Mouse (Mus musculus) neural tube, embryonic 15.5 days (tissue): ENCODE data around the gene Ebf1. TPM values are rescaled to one million over a fixed set of nuclear protein-coding genes. Genes with fewer than 3 reads are reported as not detected.
A peak's percentile ranks its signal among the peaks of the same experiment; 100 is the strongest.

Experiments used
- ATAC-seq: fragments of 200-750 bp; cut with Nextera tagmentation; 2 replicates; pipeline ENCODE4 v1.8.0; 2017; ENCODE audit warnings: mild to moderate bottlenecking, moderate TSS enrichment, moderate library complexity; ENCODE audit not compliant: low FRiP score
- H3K27ac ChIP-seq: fragments of 300-500 bp; sonication (generic); replicated peaks from 2 replicates; pipeline ENCODE4 v1.5.1; 2015; ENCODE audit warnings: mild to moderate bottlenecking, inconsistent platforms
- H3K27me3 ChIP-seq: fragments of 300-500 bp; sonication (generic); replicated peaks from 2 replicates; pipeline ENCODE4 v1.6.1; 2015; ENCODE audit warnings: inconsistent platforms
- H3K36me3 ChIP-seq: fragments of 300-500 bp; sonication (generic); 2 replicates; pipeline ENCODE4 v1.6.1; 2015; ENCODE audit warnings: inconsistent platforms
- H3K4me1 ChIP-seq: fragments of 300-500 bp; sonication (generic); 2 replicates; pipeline ENCODE4 v1.6.1; 2015; ENCODE audit warnings: inconsistent platforms
- H3K4me2 ChIP-seq: fragments of 300-500 bp; sonication (generic); 2 replicates; pipeline ENCODE4 v1.6.1; 2015; ENCODE audit warnings: inconsistent platforms, mild to moderate bottlenecking, moderate library complexity
- H3K4me3 ChIP-seq: fragments of 300-500 bp; sonication (generic); replicated peaks from 2 replicates; pipeline ENCODE4 v1.5.1; 2015; ENCODE audit warnings: mild to moderate bottlenecking, inconsistent platforms
- H3K9ac ChIP-seq: fragments of 300-500 bp; sonication (generic); replicated peaks from 2 replicates; pipeline ENCODE4 v1.6.1; 2015; ENCODE audit warnings: mild to moderate bottlenecking, inconsistent platforms
- H3K9me3 ChIP-seq: fragments of 300-500 bp; sonication (generic); replicated peaks from 2 replicates; pipeline ENCODE4 v1.6.1; 2016; ENCODE audit warnings: inconsistent platforms
- WGBS: fragments of 180-500 bp; shearing (Covaris S2); methylation state at CpG from one replicate; pipeline ENCODE4 v1.1.7; 2015; ENCODE audit warnings: mixed read lengths; 5-methylcytosine and 5-hydroxymethylcytosine counted together
- polyA plus RNA-seq: library from polyadenylated mRNA; unstranded; fragments of >200 nt; fragmentation: Nextera tagmentation; extraction: Ambion mirVana; gene quantifications from 2 replicates; pipeline ENCODE4 v1.2.1, GENCODE M21; 2015

Ebf1 gene
- polyA plus RNA-seq, 1 experiment from 2014 or later, result 168 TPM

DNA sequence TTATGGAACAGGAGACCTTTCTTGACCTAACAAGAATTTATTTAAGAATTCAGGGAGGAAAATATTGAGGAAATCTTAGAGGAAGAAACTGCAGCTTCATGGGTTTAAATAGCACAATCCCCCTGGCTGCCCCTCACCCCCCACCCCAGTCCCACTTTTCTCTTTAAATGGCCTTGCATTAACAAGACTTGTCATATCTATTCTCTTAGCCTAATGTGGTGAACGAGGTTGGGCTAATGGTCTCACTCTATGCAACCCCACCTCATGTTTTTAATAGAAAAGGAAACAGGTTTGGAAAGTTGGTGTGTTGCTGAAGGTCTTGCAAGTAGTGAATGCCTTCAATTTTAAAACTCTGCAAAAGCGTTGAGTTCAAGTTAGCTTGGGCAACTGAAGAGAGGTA is 110.7 kb downstream of the Ebf1 start:
- 69% methylated on average over 2 of the region's 2 CpGs for WGBS

DNA sequence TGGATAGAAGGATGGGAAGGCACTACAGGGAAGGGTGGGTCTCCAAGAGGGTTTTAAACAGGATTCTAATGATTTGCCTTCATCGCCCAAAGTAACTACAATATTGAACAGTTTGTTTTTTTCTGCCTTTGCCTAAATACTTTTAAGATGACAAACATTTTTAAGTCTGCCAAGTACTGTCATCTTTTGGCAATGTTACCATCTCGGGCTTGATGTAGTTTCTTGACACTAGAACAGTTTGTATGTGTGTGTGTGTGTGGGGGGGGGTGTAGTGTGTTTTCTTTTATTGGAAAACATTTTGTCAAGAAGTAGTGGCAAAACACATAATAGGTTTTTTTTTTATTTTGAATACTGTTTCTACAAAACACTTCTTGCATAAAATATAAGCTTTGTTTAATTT is 111.2 kb downstream of the Ebf1 start:
- no peak for ATAC-seq
- Histone ChIP-seq H3K36me3 (no peaks in the 10 kb centered on the region), H3K4me2 (no peak overlapping the region), H3K27me3 (no peaks in the 10 kb centered on the region), H3K9ac (no peak overlapping the region), H3K4me1 (0 out of 2 replicates have a peak, but pooled peaks cover 8% of the 10 kb centered on the region), H3K4me3 (no peak overlapping the region), H3K9me3 (no peaks in the 10 kb centered on the region), H3K27ac (no peak overlapping the region)
- WGBS, result 92% methylated on average over 2 of the region's 2 CpGs

More for the DNA sequence above, 110.7 kb downstream of the Ebf1 start:
- no peak overlapping the region for H3K4me2 ChIP-seq
- no peak for ATAC-seq
- H3K4me1 ChIP-seq, result 0 out of 2 replicates have a peak, but pooled peaks cover 4% of the 10 kb centered on the region
- H3K9me3 ChIP-seq, result no peaks in the 10 kb centered on the region
- H3K27me3 ChIP-seq, result no peaks in the 10 kb centered on the region
- no peak overlapping the region for H3K27ac ChIP-seq
- H3K4me3 ChIP-seq, result no peak overlapping the region
- H3K36me3 ChIP-seq, result no peaks in the 10 kb centered on the region
- H3K9ac ChIP-seq, result no peak overlapping the region

DNA sequence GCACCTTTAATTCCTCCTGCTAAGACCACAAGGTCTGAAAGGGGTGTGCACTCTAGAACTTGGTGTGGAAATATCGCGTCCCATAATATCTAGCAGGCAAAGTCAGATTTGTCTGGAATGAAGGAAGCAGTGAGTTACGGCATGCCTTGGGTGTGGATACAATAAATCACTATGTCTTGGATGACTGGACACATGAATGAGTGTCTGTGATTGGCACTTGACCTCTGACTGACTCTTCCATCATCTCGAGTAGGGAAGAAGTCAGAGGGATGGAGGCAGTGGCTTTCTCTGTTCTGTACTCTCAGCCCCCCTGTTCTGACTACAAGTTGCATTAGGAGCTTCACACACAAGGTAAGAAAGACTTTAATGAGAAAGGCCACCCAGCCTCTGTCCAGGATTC is 112.8 kb downstream of the Ebf1 start:
- WGBS, result 65% methylated on average over 4 of the region's 4 CpGs
- Histone ChIP-seq H3K4me3 (no peak overlapping the region), H3K36me3 (no peaks in the 10 kb centered on the region), H3K9ac (no peak overlapping the region), H3K4me2 (no peak overlapping the region), H3K27me3 (no peaks in the 10 kb centered on the region), H3K27ac (no peak overlapping the region), H3K9me3 (no peaks in the 10 kb centered on the region), H3K4me1 (0 out of 2 replicates have a peak, but pooled peaks cover 8% of the 10 kb centered on the region)
- ATAC-seq, result no peak

DNA sequence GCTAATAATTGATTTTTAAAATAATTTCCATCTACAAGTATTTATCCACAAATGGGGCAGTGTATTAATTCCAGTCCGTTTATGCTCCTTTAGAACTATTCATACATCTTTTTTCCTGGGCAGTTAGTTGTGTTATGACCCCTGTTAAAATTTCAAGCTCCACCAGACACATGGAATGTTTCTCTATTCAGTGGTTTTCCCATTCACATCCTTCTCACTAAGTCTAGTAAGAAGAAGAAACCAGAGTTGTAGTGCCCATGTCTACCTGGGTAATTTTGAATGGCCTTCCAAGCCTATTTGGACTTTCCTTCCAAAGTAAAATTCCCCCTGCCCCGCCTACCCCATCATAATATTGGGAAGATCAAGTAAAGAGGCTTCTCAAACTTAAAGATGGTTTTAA is 114.6 kb downstream of the Ebf1 start:
- H3K4me2 ChIP-seq, result no peak overlapping the region
- ATAC-seq, result no peak
- H3K4me1 ChIP-seq, result 0 out of 2 replicates have a peak, but pooled peaks cover 5% of the 10 kb centered on the region
- H3K36me3 ChIP-seq, result no peaks in the 10 kb centered on the region
- H3K9me3 ChIP-seq, result no peaks in the 10 kb centered on the region
- H3K27me3 ChIP-seq, result no peaks in the 10 kb centered on the region
- H3K4me3 ChIP-seq, result no peak overlapping the region
- WGBS, result 83% methylated on average over 2 of the region's 2 CpGs
- H3K9ac ChIP-seq, result no peak overlapping the region
- H3K27ac ChIP-seq, result no peak overlapping the region

DNA sequence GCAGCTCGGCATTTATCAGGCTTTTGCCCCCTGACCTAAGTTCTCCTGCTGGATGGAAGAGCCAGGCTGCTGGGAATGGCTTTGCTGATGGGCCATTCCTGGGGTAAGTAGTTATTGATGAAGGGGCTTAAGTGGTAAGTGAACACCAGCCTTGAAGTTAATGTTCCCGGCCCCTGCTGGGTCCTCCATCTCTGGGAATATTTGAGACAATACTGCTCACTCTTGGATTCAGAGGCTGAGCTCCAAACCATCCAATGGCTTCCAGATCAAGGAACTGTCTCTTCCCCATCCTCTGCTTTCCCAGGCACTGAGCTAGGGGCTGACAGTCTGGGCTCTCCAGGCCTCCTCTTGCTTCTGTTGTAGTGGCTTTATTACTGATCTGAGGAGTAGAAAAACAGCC is 116.2 kb downstream of the Ebf1 start:
- H3K4me3 ChIP-seq, result no peak overlapping the region
- H3K36me3 ChIP-seq, result no peaks in the 10 kb centered on the region
- no peak for ATAC-seq
- WGBS, result 59% methylated on average over 2 of the region's 2 CpGs
- H3K27ac ChIP-seq, result no peak overlapping the region
- H3K4me1 ChIP-seq, result 0 out of 2 replicates have a peak, but pooled peaks cover 5% of the 10 kb centered on the region
- no peak overlapping the region for H3K9ac ChIP-seq
- no peaks in the 10 kb centered on the region for H3K9me3 ChIP-seq
- no peaks in the 10 kb centered on the region for H3K27me3 ChIP-seq
- H3K4me2 ChIP-seq, result no peak overlapping the region

DNA sequence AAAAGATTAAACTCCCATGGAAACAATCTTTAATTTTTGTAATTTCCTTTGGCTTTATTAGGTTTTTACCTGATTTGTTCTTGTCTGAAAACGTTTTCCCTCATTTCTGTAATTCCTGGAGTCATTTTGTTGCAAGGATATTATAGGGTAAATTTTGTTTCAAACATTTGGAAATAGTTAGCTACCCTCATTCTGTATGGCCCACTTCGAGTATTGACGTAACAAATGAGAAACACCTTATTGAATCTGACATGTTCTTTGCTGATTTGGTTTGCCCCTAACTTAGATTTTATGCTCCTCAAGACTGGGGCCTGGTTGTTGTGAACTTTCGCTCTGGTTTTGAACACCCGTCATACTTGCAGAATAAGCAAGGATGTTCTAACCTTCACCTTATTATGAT is 120.9 kb downstream of the Ebf1 start:
- Histone ChIP-seq H3K4me2 (no peak overlapping the region), H3K4me3 (no peak overlapping the region), H3K27ac (no peak overlapping the region), H3K9me3 (no peaks in the 10 kb centered on the region), H3K9ac (no peak overlapping the region), H3K27me3 (no peaks in the 10 kb centered on the region), H3K4me1 (peaks cover 32% of the 10 kb centered on the region), H3K36me3 (no peaks in the 10 kb centered on the region)
- ATAC-seq, result no peak
- 89% methylated on average over 5 of the region's 5 CpGs for WGBS

DNA sequence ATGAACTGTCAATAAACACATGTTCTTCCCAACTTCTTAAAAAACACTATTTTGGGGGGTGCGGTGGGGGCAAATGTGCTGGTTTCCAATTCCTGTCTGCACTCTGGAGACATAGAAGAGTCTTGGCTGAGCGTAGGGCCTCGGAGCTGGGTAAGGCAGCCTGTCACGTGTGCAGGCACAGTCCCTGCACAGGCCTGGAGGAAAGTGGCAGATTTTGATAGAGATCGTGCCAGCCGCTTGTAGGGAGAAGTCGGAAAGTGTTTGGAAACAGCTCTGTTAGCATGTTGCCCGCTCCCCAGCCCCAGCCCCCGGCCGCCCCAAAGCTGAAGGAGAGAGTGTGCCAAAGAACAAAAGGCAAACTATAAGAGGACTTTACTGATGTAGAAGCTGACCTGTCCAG is 121.7 kb downstream of the Ebf1 start:
- no peak overlapping the region for H3K27ac ChIP-seq

DNA sequence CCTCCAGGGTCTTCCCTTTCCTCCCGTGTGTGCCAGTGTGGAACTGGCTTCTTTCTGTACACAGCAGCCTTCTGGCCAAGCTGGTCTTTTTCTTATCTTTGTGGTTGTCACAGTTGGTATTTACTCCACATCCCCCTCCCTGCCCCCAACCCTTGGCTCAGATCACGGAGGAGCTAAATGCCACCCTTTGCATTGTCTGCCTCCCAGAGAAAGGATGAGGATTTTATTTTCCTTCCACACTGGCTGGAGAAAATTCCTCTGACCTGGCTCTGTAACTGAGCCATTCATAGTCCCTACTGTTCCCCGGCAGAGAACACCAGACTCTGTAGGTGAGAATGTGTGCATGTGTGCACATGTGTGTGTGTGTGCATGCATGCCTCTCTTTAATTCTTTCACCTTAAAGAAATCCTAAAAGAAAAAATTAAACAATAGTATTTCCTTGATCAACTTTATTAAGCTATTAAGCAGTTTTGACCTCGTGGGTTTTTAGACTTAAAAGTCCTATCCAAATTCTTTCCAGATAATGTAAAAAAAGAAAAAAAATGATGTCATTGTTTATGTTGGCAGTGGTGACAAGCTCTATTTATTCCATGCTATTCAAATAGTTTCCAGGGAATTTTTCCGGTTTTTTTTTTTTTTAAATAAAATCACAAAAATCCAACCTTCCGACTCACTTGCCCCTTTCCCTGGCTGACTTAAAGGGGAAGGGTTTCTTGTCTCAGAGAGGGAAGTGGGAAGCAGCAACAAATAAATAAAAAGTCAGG is 123.3 kb downstream of the Ebf1 start:
- no peaks in the 10 kb centered on the region for H3K36me3 ChIP-seq
- H3K9me3 ChIP-seq, result no peaks in the 10 kb centered on the region
- H3K27me3 ChIP-seq, result no peaks in the 10 kb centered on the region
- H3K9ac ChIP-seq, result peak overlapping the region; percentile 11; the same call in 1 of the 2 replicates
- peaks cover 39% of the 10 kb centered on the region for H3K4me1 ChIP-seq
- 0 out of 2 replicates have a peak overlapping the region, but pooled peaks have one; percentile 4 for H3K4me3 ChIP-seq
- 15% methylated on average over 6 of the region's 6 CpGs for WGBS
- peak overlapping the region; percentile 36 for H3K4me2 ChIP-seq
- H3K27ac ChIP-seq, result peak overlapping the region; percentile 67
- ATAC-seq, result no peak

More for the DNA sequence above, 121.7 kb downstream of the Ebf1 start:
- Histone ChIP-seq H3K4me1 (peaks cover 32% of the 10 kb centered on the region), H3K9me3 (no peaks in the 10 kb centered on the region), H3K36me3 (no peaks in the 10 kb centered on the region), H3K9ac (no peak overlapping the region), H3K4me2 (peak overlapping the region; percentile 4; the same call in 1 of the 2 replicates), H3K4me3 (no peak overlapping the region), H3K27me3 (no peaks in the 10 kb centered on the region)
- WGBS, result 37% methylated on average over 10 of the region's 10 CpGs
- 0 out of 2 replicates have a peak, but pooled peaks have one; percentile 36 for ATAC-seq

DNA sequence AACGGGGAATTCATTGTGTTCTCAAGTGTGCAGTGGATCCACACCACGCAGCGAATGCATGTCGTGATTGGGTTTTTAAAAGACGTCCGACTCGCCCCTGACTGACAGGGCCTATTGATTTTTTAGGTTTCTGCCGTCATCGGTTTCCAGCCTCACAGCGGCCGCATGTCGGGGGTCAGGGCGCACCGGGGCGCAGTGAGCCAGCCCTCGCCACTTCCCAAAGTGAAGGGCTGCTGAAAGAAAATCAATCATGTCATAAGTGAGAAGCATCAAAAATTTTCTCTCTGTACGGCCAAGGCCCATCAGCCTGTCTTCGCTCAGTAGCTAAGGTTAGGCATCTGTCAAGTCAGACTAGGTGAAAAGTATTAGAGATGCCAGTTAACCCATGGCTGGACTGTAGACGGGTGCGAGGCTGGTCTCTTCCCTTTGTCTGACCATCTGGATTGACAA is 124.0 kb downstream of the Ebf1 start:
- Histone ChIP-seq H3K27me3 (no peaks in the 10 kb centered on the region), H3K9ac (no peak overlapping the region; the same call in 1 of the 2 replicates), H3K4me1 (peaks cover 41% of the 10 kb centered on the region), H3K4me2 (peak overlapping the region; percentile 36), H3K4me3 (0 out of 2 replicates have a peak overlapping the region, but pooled peaks have one; percentile 4), H3K9me3 (no peaks in the 10 kb centered on the region), H3K27ac (peak overlapping the region; percentile 67), H3K36me3 (no peaks in the 10 kb centered on the region)
- WGBS, result 32% methylated on average over 20 of the region's 20 CpGs
- ATAC-seq, result no peak

DNA sequence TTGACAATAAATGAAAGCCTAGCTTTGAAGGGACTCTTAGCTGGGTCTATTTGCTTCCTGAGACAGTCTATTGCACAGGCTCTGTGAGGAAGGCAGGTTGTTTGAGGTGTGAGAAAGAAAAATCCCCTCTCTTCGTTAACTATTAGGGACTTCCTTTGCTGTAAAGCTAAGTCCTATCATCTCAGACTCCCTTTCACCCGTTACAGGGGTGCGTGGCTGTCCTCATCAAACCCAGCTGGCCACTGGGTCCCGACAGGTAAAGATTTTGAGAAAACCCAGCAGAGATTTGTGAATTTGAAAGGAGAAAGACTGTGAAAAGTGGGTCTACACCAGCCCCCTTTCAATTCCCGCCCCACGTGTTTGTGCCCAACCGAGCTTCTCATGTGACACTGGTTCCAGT is 127.3 kb downstream of the Ebf1 start:
- Histone ChIP-seq H3K27ac (peak overlapping the region; percentile 41; the same call in 1 of the 2 replicates), H3K4me1 (peaks cover 49% of the 10 kb centered on the region), H3K4me3 (no peak overlapping the region), H3K4me2 (no peak overlapping the region), H3K27me3 (no peaks in the 10 kb centered on the region), H3K36me3 (no peaks in the 10 kb centered on the region), H3K9ac (no peak overlapping the region), H3K9me3 (no peaks in the 10 kb centered on the region)
- ATAC-seq, result no peak
- WGBS, result 62% methylated on average over 7 of the region's 7 CpGs

DNA sequence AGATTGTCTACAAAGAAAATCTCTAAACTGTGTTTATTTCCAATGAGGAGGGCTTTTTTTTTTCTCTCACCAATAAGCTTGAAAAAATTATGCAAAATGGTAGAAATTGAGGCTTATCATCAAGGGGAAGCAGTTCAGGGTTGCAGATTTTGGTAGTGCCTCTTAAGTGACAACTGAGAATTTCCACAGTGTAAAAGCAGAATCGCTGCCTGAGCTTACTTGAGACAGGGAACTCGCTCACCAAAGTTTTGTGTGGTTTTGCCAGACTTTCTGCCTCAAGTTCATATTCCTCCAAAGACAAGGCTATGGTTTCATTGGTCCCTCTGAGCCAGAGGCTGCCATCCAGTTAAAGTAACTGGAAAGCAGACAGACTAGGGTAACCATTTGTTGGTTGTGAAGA is 128.8 kb downstream of the Ebf1 start:
- Histone ChIP-seq H3K9ac (no peak overlapping the region), H3K27ac (peak overlapping the region; percentile 42; the same call in 1 of the 2 replicates), H3K4me2 (no peak overlapping the region), H3K9me3 (no peaks in the 10 kb centered on the region), H3K27me3 (no peaks in the 10 kb centered on the region), H3K36me3 (no peaks in the 10 kb centered on the region), H3K4me3 (no peak overlapping the region), H3K4me1 (peaks cover 50% of the 10 kb centered on the region)
- WGBS, result 83% methylated on average over 2 of the region's 2 CpGs
- no peak for ATAC-seq

DNA sequence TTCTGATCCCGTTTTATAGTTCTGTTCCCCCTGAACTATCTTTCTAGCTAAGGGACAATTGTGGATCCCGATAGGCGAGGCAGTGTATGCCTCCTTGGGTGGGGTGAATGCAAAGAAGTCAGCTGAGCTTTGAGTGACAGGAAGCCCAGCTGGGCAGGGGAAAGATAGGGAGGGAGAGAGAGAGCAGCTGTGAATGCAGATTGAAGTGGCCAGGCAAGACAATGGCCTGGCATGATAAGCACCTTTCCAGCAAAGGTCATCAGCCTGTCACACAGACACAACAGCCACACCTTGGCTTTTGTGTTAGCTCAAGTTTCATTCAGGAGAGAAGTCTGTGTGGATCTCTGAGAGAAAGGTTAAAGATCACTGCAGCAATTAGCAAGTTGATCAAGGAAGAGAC is 129.6 kb downstream of the Ebf1 start:
- Histone ChIP-seq H3K4me3 (no peak overlapping the region), H3K36me3 (no peaks in the 10 kb centered on the region), H3K27me3 (no peaks in the 10 kb centered on the region), H3K4me2 (no peak overlapping the region), H3K9me3 (no peaks in the 10 kb centered on the region), H3K27ac (peak overlapping the region; percentile 42; the same call in 1 of the 2 replicates), H3K4me1 (peaks cover 43% of the 10 kb centered on the region), H3K9ac (no peak overlapping the region)
- ATAC-seq, result no peak
- 27% methylated on average over 3 of the region's 3 CpGs for WGBS
